Mouse (Mus musculus): ENCODE measurements around the gene 2010111I01Rik. TPM values are rescaled to one million over a fixed set of nuclear protein-coding genes. Genes with fewer than 3 reads are reported as not detected.

Gene 2010111I01Rik
- polyA plus RNA-seq, 1 experiment, result 84.5 TPM

DNA sequence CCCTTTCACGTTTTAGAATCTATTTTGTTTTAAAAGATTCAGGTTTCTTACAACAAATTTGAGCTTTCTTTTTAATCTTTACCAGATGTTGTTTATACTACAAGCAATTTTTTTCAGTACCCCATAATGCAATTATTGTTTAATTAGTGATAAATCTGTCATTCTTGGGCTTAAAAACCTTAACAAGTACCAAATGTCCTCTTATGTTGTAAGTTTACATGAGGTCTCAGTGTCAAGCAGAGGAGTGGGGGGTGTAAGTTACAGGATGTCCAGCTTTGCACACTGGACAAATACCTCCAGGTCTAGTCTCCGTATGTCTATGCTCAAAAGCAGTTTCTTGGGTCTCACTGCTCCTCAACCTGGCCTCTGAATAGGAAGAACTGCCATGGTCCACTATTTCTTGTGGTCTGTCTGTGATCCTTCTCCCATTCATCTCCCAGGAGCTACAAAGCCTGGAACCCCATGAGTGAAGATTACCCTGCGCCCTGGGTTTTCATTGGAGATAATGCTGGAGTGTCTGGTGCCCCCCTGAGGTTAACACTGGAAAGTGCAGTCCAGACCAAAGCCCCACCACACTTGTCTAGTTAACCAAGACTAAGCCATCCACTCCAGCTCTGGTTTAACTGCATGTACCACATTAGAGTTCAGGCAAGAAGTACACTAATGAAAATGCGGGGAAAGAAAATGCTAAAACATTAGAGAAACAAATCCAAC is 370.9 kb downstream of the 2010111I01Rik start:
- H3K4me1 ChIP-seq (ENCODE audit: control insufficient read depth, insufficient read depth, low read length), result peaks cover 3% of the 10 kb centered on the region; the same call in 1 of the 2 replicates
- no peak overlapping the region for H3K27ac ChIP-seq (ENCODE audit: insufficient read depth, low read depth, low read length)
- peak; percentile 53 for DNase-seq
- no peak overlapping the region for H3K4me3 ChIP-seq (ENCODE audit: insufficient read depth, low read depth, low read length)
- 80% methylated on average over 4 of the region's 4 CpGs for WGBS
- TF ChIP-seq CTCF (conservative IDR thresholded peaks at IDR 0.05; ENCODE audit: insufficient read depth, insufficient read length, low read depth, low read length), result peak; percentile 76
- TF ChIP-seq POLR2A (IDR thresholded peaks at IDR 0.05; ENCODE audit: low read depth, low read length), result no peak
- no peaks in the 10 kb centered on the region; the same call in 1 of the 2 replicates for H3K36me3 ChIP-seq (ENCODE audit: control insufficient read depth, insufficient read depth, low read length)
- H3K27me3 ChIP-seq (replicated peaks; ENCODE audit: control insufficient read depth, insufficient read depth, low read length), result no peaks in the 10 kb centered on the region

DNA sequence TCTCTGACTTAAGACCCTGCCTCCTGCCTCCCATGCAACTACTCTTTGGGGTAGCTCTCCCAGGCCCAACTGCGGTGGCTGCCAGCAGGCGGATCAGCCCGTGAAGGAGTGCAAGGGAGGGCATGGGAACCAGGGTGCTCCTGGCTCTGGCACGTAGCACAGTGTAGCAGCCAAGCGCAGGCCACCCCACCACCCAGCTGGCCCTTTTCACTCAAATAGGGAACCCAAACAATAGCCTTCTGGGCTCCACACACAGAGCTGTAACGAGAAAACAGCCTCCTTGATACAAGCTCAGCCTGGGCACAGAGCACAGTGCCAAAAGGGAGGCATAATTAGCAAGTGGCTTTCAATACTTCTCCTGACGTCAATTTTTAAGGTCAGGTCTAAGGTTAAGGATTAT is 371.6 kb downstream of the 2010111I01Rik start:
- DNase-seq, result no peak
- Histone ChIP-seq H3K36me3 (ENCODE audit: control insufficient read depth, insufficient read depth, low read length) (no peaks in the 10 kb centered on the region; the same call in 1 of the 2 replicates), H3K27me3 (replicated peaks; ENCODE audit: control insufficient read depth, insufficient read depth, low read length) (no peaks in the 10 kb centered on the region), H3K4me3 (ENCODE audit: insufficient read depth, low read depth, low read length) (no peak overlapping the region), H3K4me1 (ENCODE audit: control insufficient read depth, insufficient read depth, low read length) (no peaks in the 10 kb centered on the region; the same call in 1 of the 2 replicates), H3K27ac (ENCODE audit: insufficient read depth, low read depth, low read length) (no peak overlapping the region)
- WGBS, result 70% methylated on average over 7 of the region's 7 CpGs
- TF ChIP-seq POLR2A (IDR thresholded peaks at IDR 0.05; ENCODE audit: low read depth, low read length) (no peak), CTCF (conservative IDR thresholded peaks at IDR 0.05; ENCODE audit: insufficient read depth, insufficient read length, low read depth, low read length) (no peak)

GRCm38 (mm10) chr13:63337239-63337960 is 372.7 kb downstream of the 2010111I01Rik start:
- no peak for TF ChIP-seq POLR2A (IDR thresholded peaks at IDR 0.05; ENCODE audit: low read depth, low read length)
- no peak for TF ChIP-seq CTCF (conservative IDR thresholded peaks at IDR 0.05; ENCODE audit: insufficient read depth, insufficient read length, low read depth, low read length)
- Histone ChIP-seq H3K27me3 (replicated peaks; ENCODE audit: control insufficient read depth, insufficient read depth, low read length) (no peaks in the 10 kb centered on the region), H3K36me3 (ENCODE audit: control insufficient read depth, insufficient read depth, low read length) (no peaks in the 10 kb centered on the region; the same call in 1 of the 2 replicates), H3K27ac (ENCODE audit: insufficient read depth, low read depth, low read length) (no peak overlapping the region), H3K4me1 (ENCODE audit: control insufficient read depth, insufficient read depth, low read length) (no peaks in the 10 kb centered on the region), H3K4me3 (ENCODE audit: insufficient read depth, low read depth, low read length) (no peak overlapping the region)
- no peak for DNase-seq
- 61% methylated on average over 8 of the region's 8 CpGs for WGBS

DNA sequence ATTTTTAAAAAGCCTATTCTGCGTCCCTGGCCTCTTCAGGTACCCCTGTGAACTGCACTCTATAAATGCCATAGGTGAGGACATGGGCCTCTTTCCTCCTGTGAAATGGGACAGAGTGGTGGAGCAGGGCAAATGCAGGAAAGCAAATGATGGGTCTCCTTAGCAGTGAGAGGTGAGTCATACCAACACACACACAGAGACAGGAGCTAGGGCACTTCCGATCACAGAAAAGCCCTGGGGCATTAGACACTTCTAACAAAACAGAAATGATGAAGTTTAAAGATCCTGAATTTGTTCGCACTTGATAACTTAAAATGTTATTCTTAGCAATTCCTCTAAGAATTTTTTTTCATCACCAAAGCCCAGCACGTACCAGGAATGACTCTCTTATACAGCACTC is 375.3 kb downstream of the 2010111I01Rik start:
- DNase-seq, result no peak
- no peak overlapping the region for H3K4me3 ChIP-seq (ENCODE audit: insufficient read depth, low read depth, low read length)
- no peaks in the 10 kb centered on the region; the same call in 1 of the 2 replicates for H3K4me1 ChIP-seq (ENCODE audit: control insufficient read depth, insufficient read depth, low read length)
- H3K27ac ChIP-seq (ENCODE audit: insufficient read depth, low read depth, low read length), result no peak overlapping the region
- H3K36me3 ChIP-seq (ENCODE audit: control insufficient read depth, insufficient read depth, low read length), result no peaks in the 10 kb centered on the region; the same call in 1 of the 2 replicates
- TF ChIP-seq CTCF (conservative IDR thresholded peaks at IDR 0.05; ENCODE audit: insufficient read depth, insufficient read length, low read depth, low read length), result no peak
- TF ChIP-seq POLR2A (IDR thresholded peaks at IDR 0.05; ENCODE audit: low read depth, low read length), result no peak
- 97% methylated on average over 4 of the region's 4 CpGs for WGBS
- no peaks in the 10 kb centered on the region for H3K27me3 ChIP-seq (replicated peaks; ENCODE audit: control insufficient read depth, insufficient read depth, low read length)

DNA sequence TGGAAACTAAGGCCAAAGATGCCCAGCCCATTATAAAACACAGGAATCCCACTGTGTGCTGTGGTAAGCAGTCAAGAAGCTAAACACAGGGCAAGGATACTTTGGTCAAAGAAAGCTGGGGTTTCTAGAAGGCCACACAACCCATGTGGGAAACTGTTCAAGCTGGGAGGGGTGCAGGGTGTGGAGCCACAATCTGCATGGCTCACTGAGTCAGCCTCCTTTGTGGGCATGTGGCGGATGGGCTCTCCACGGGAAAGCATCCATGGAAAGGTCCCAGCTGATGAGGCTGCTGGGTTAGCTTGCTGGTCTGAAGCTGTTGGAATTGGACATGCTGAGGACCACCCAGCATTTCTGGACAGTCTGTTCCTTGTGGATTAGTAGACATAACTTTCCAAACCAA is 378.1 kb downstream of the 2010111I01Rik start:
- WGBS, result 84% methylated on average over 2 of the region's 2 CpGs
- TF ChIP-seq CTCF (conservative IDR thresholded peaks at IDR 0.05; ENCODE audit: insufficient read depth, insufficient read length, low read depth, low read length) (no peak), POLR2A (IDR thresholded peaks at IDR 0.05; ENCODE audit: low read depth, low read length) (no peak)
- peaks cover 4% of the 10 kb centered on the region for H3K4me1 ChIP-seq (ENCODE audit: control insufficient read depth, insufficient read depth, low read length)

DNA sequence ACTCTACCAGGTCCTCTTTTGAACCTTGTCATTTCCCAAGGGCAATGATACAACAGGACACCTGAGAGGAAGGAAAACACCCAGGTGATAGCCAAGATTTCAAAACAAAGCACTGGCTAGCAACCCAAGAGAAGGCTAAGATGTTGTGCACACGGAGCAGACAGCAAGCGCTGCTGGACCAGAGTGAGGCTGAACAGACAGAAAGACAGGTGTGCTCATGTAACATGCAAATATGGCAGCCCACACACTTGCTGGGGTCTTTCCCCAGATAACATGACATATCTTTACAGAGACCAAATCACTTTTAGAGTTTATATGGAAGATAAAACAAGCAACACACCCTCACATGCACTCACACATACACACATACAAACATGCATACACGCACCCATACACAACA is 379.8 kb downstream of the 2010111I01Rik start:
- Histone ChIP-seq H3K4me1 (ENCODE audit: control insufficient read depth, insufficient read depth, low read length) (peaks cover 4% of the 10 kb centered on the region), H3K4me3 (ENCODE audit: insufficient read depth, low read depth, low read length) (no peak overlapping the region), H3K27me3 (replicated peaks; ENCODE audit: control insufficient read depth, insufficient read depth, low read length) (no peaks in the 10 kb centered on the region), H3K36me3 (ENCODE audit: control insufficient read depth, insufficient read depth, low read length) (no peaks in the 10 kb centered on the region; the same call in 1 of the 2 replicates), H3K27ac (ENCODE audit: insufficient read depth, low read depth, low read length) (no peak overlapping the region)
- 97% methylated on average over 3 of the region's 3 CpGs for WGBS
- TF ChIP-seq CTCF (conservative IDR thresholded peaks at IDR 0.05; ENCODE audit: insufficient read depth, insufficient read length, low read depth, low read length), result no peak
- no peak for TF ChIP-seq POLR2A (IDR thresholded peaks at IDR 0.05; ENCODE audit: low read depth, low read length)
- no peak for DNase-seq

More for the DNA sequence above, 378.1 kb downstream of the 2010111I01Rik start:
- no peaks in the 10 kb centered on the region for H3K27me3 ChIP-seq (replicated peaks; ENCODE audit: control insufficient read depth, insufficient read depth, low read length)
- no peak for DNase-seq
- H3K4me3 ChIP-seq (ENCODE audit: insufficient read depth, low read depth, low read length), result no peak overlapping the region
- no peak overlapping the region for H3K27ac ChIP-seq (ENCODE audit: insufficient read depth, low read depth, low read length)
- no peaks in the 10 kb centered on the region; the same call in 1 of the 2 replicates for H3K36me3 ChIP-seq (ENCODE audit: control insufficient read depth, insufficient read depth, low read length)

All from kidney, adult 2 months (tissue).